Mouse (Mus musculus) stomach, embryonic 15.5 days (tissue): ENCODE measurements at regions not wholly inside any gene's neighbourhood (a gene's known extent, or its start where the extent isn't known, plus 50 kb on each side); places are given as distances from the start of the nearest gene placed in this dataset.
A peak's percentile ranks its signal among the peaks of the same experiment; 100 is the strongest.

ENCODE experiments used
- ATAC-seq: fragments of 200-750 bp; cut with Nextera tagmentation; 2 replicates; pipeline ENCODE4 v1.8.0; 2017; ENCODE audit warnings: low read depth, moderate number of reproducible peaks, moderate TSS enrichment; ENCODE audit not compliant: insufficient read depth, low FRiP score
- H3K27ac ChIP-seq: fragments of 300-500 bp; sonication (generic); 2 replicates; pipeline ENCODE4 v1.5.1; 2015; ENCODE audit warnings: mild to moderate bottlenecking, inconsistent platforms
- H3K27me3 ChIP-seq: fragments of 300-500 bp; sonication (generic); replicated peaks from 2 replicates; pipeline ENCODE4 v1.6.1; 2015; ENCODE audit warnings: inconsistent platforms
- H3K36me3 ChIP-seq: fragments of 300-500 bp; sonication (generic); 2 replicates; pipeline ENCODE4 v1.6.1; 2015; ENCODE audit warnings: inconsistent platforms
- H3K4me1 ChIP-seq: fragments of 300-500 bp; sonication (generic); 2 replicates; pipeline ENCODE4 v1.6.1; 2015; ENCODE audit warnings: inconsistent platforms
- H3K4me2 ChIP-seq: fragments of 300-500 bp; sonication (generic); 2 replicates; pipeline ENCODE4 v1.6.1; 2015; ENCODE audit warnings: mild to moderate bottlenecking, inconsistent platforms
- H3K4me3 ChIP-seq: fragments of 300-500 bp; sonication (generic); replicated peaks from 2 replicates; pipeline ENCODE4 v1.5.1; 2015; ENCODE audit warnings: inconsistent platforms
- H3K9ac ChIP-seq: fragments of 300-500 bp; sonication (generic); 2 replicates; pipeline ENCODE4 v1.6.1; 2015; ENCODE audit warnings: inconsistent platforms
- H3K9me3 ChIP-seq: fragments of 300-500 bp; sonication (generic); 2 replicates; pipeline ENCODE4 v1.6.1; 2016; ENCODE audit warnings: inconsistent platforms
- WGBS: fragments of 180-500 bp; shearing (Covaris S2); methylation state at CpG from one replicate; pipeline ENCODE4 v1.1.7; 2015; 5-methylcytosine and 5-hydroxymethylcytosine counted together

GRCm38 (mm10) chr8:77987237-77987636 lies 225.9 kb upstream of the Ttc29 start:
- no peak overlapping the region for H3K9ac ChIP-seq
- no peaks in the 10 kb centered on the region for H3K4me1 ChIP-seq
- no peak overlapping the region for H3K27ac ChIP-seq
- no peak overlapping the region for H3K4me2 ChIP-seq
- H3K4me3 ChIP-seq = no peak overlapping the region
- no peaks in the 10 kb centered on the region for H3K27me3 ChIP-seq
- H3K36me3 ChIP-seq = no peaks in the 10 kb centered on the region
- H3K9me3 ChIP-seq = no peaks in the 10 kb centered on the region
- ATAC-seq = no peak

GRCm38 (mm10) chr8:77988291-77989056 lies 224.6 kb upstream of the Ttc29 start:
- Histone ChIP-seq H3K27ac (no peak overlapping the region), H3K9ac (no peak overlapping the region), H3K4me2 (no peak overlapping the region), H3K9me3 (no peaks in the 10 kb centered on the region), H3K4me1 (no peaks in the 10 kb centered on the region), H3K36me3 (no peaks in the 10 kb centered on the region), H3K27me3 (no peaks in the 10 kb centered on the region), H3K4me3 (no peak overlapping the region)
- no peak for ATAC-seq
- WGBS = 56% methylated on average over 8 of the region's 8 CpGs

GRCm38 (mm10) chr8:77991050-77991449 lies 222.0 kb upstream of the Ttc29 start:
- H3K9ac ChIP-seq = no peak overlapping the region

GRCm38 (mm10) chr8:78000303-78000702 lies 212.8 kb upstream of the Ttc29 start:
- Histone ChIP-seq H3K27me3 (no peaks in the 10 kb centered on the region), H3K9me3 (no peaks in the 10 kb centered on the region), H3K4me2 (no peak overlapping the region), H3K27ac (no peak overlapping the region), H3K4me3 (no peak overlapping the region), H3K4me1 (peaks cover 7% of the 10 kb centered on the region; the same call in 1 of the 2 replicates), H3K36me3 (no peaks in the 10 kb centered on the region), H3K9ac (no peak overlapping the region)
- no peak for ATAC-seq
- 93% methylated on average over 2 of the region's 3 CpGs for WGBS

More at GRCm38 (mm10) chr8:77991050-77991449, 222.0 kb upstream of the Ttc29 start:
- Histone ChIP-seq H3K4me3 (no peak overlapping the region), H3K4me1 (no peaks in the 10 kb centered on the region), H3K9me3 (no peaks in the 10 kb centered on the region), H3K4me2 (no peak overlapping the region), H3K27ac (no peak overlapping the region), H3K36me3 (no peaks in the 10 kb centered on the region), H3K27me3 (no peaks in the 10 kb centered on the region)
- ATAC-seq = no peak
- WGBS = 37% methylated on average over 4 of the region's 4 CpGs

- WGBS = 27% methylated on average over 5 of the region's 5 CpGs
- H3K36me3 ChIP-seq = no peaks in the 10 kb centered on the region
- ATAC-seq = no peak
- H3K4me2 ChIP-seq = no peak overlapping the region
- H3K4me1 ChIP-seq = peaks cover 7% of the 10 kb centered on the region; the same call in 1 of the 2 replicates
- H3K9me3 ChIP-seq = no peaks in the 10 kb centered on the region
- no peak overlapping the region for H3K4me3 ChIP-seq
- no peak overlapping the region for H3K9ac ChIP-seq
- no peaks in the 10 kb centered on the region for H3K27me3 ChIP-seq
- H3K27ac ChIP-seq = peak overlapping the region; percentile 40; the same call in 1 of the 2 replicates
Observed at GRCm38 (mm10) chr8:78001656-78002055, 211.4 kb upstream of the Ttc29 start.

- WGBS = 11% methylated on average over 3 of the region's 3 CpGs
- H3K27ac ChIP-seq = peak overlapping the region; percentile 40; the same call in 1 of the 2 replicates
Observed at GRCm38 (mm10) chr8:78002071-78002470, 211.0 kb upstream of the Ttc29 start.

GRCm38 (mm10) chr8:78003888-78004543 lies 209.1 kb upstream of the Ttc29 start:
- no peaks in the 10 kb centered on the region for H3K36me3 ChIP-seq
- no peak for ATAC-seq
- no peak overlapping the region for H3K27ac ChIP-seq
- peaks cover 7% of the 10 kb centered on the region; the same call in 1 of the 2 replicates for H3K4me1 ChIP-seq
- H3K4me3 ChIP-seq = no peak overlapping the region
- no peak overlapping the region for H3K9ac ChIP-seq
- no peak overlapping the region for H3K4me2 ChIP-seq
- 13% methylated on average over 10 of the region's 10 CpGs for WGBS
- no peaks in the 10 kb centered on the region for H3K9me3 ChIP-seq
- no peaks in the 10 kb centered on the region for H3K27me3 ChIP-seq

More at GRCm38 (mm10) chr8:78002071-78002470, 211.0 kb upstream of the Ttc29 start:
- ATAC-seq = no peak
- H3K9me3 ChIP-seq = no peaks in the 10 kb centered on the region
- no peak overlapping the region for H3K4me2 ChIP-seq
- no peaks in the 10 kb centered on the region for H3K36me3 ChIP-seq
- no peak overlapping the region for H3K9ac ChIP-seq
- no peak overlapping the region for H3K4me3 ChIP-seq
- no peaks in the 10 kb centered on the region for H3K27me3 ChIP-seq
- peaks cover 7% of the 10 kb centered on the region; the same call in 1 of the 2 replicates for H3K4me1 ChIP-seq

GRCm38 (mm10) chr8:78004891-78005290 lies 208.2 kb upstream of the Ttc29 start:
- Histone ChIP-seq H3K36me3 (no peaks in the 10 kb centered on the region), H3K4me3 (no peak overlapping the region), H3K9ac (no peak overlapping the region), H3K27ac (no peak overlapping the region), H3K9me3 (no peaks in the 10 kb centered on the region), H3K27me3 (no peaks in the 10 kb centered on the region), H3K4me2 (no peak overlapping the region), H3K4me1 (peaks cover 7% of the 10 kb centered on the region; the same call in 1 of the 2 replicates)
- ATAC-seq = no peak
- WGBS = 81% methylated on average over 12 of the region's 12 CpGs

GRCm38 (mm10) chr8:78013101-78013500 lies 200.0 kb upstream of the Ttc29 start:
- no peak overlapping the region for H3K4me2 ChIP-seq
- ATAC-seq = no peak
- H3K9me3 ChIP-seq = no peaks in the 10 kb centered on the region
- H3K9ac ChIP-seq = no peak overlapping the region
- no peak overlapping the region for H3K4me3 ChIP-seq
- no peak overlapping the region for H3K27ac ChIP-seq
- H3K4me1 ChIP-seq = no peaks in the 10 kb centered on the region
- H3K36me3 ChIP-seq = no peaks in the 10 kb centered on the region
- H3K27me3 ChIP-seq = no peaks in the 10 kb centered on the region

- no peak for ATAC-seq
- peaks cover 9% of the 10 kb centered on the region for H3K4me1 ChIP-seq
- H3K9me3 ChIP-seq = no peaks in the 10 kb centered on the region
- WGBS = 77% methylated on average over 4 of the region's 4 CpGs
- no peaks in the 10 kb centered on the region for H3K36me3 ChIP-seq
- no peak overlapping the region for H3K9ac ChIP-seq
- no peak overlapping the region for H3K4me3 ChIP-seq
- H3K4me2 ChIP-seq = no peak overlapping the region
- no peaks in the 10 kb centered on the region for H3K27me3 ChIP-seq
- no peak overlapping the region for H3K27ac ChIP-seq
Observed at GRCm38 (mm10) chr8:78018430-78019180, 194.5 kb upstream of the Ttc29 start.

- 0 out of 2 replicates have a peak, but pooled peaks have one; percentile 25 for ATAC-seq
- no peaks in the 10 kb centered on the region for H3K27me3 ChIP-seq
- no peak overlapping the region for H3K4me2 ChIP-seq
- H3K4me3 ChIP-seq = no peak overlapping the region
- WGBS = 45% methylated on average over 2 of the region's 2 CpGs
- peaks cover 17% of the 10 kb centered on the region for H3K4me1 ChIP-seq
- H3K9me3 ChIP-seq = no peaks in the 10 kb centered on the region
- H3K9ac ChIP-seq = no peak overlapping the region
- H3K36me3 ChIP-seq = no peaks in the 10 kb centered on the region
- peak overlapping the region; percentile 40; the same call in 1 of the 2 replicates for H3K27ac ChIP-seq
Observed at GRCm38 (mm10) chr8:78021473-78021872, 191.6 kb upstream of the Ttc29 start.

- H3K36me3 ChIP-seq = no peaks in the 10 kb centered on the region
- H3K9ac ChIP-seq = no peak overlapping the region
- H3K27me3 ChIP-seq = no peaks in the 10 kb centered on the region
- H3K4me3 ChIP-seq = no peak overlapping the region
- H3K4me2 ChIP-seq = no peak overlapping the region
- peaks cover 17% of the 10 kb centered on the region for H3K4me1 ChIP-seq
- no peak for ATAC-seq
- no peaks in the 10 kb centered on the region for H3K9me3 ChIP-seq
- H3K27ac ChIP-seq = peak overlapping the region; percentile 61
- 27% methylated on average over 5 of the region's 5 CpGs for WGBS
Observed at GRCm38 (mm10) chr8:78022986-78023385, 190.1 kb upstream of the Ttc29 start.
